Comparison of ENCODE assay signal across 17 mouse cellular contexts in the genomic region with DNA sequence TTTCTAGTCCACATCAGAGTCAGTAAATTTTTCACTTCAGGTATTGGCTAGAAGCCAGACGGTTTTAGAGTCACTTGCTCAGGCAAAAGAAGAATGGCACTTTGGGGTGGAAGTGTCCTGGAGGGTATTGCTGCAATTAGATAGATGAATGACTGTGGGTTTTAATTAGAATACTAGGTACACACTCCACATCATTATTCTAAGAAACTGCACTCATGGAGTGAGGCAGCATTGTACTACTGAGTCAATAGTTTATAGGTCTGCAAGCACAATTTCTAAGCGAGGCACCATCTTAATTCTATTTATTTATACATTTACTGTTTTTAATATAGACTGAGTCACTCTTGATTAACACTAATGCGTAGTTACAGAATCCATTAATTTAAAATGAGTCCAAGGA.
"Had no signal": no experiment of that assay in that cellular context is flagged by ENCODE, and none has a peak within 500 bp of the region (broad histone marks: within the 10 kb centered on the region; RNA-seq: fewer than 3 reads in every experiment).

No protein-coding gene starts in this region.

- H3K4me3 ChIP-seq: limb, embryonic 13.5 days; liver, embryonic 12.5 days; liver, embryonic 15.5 days; lung, embryonic 15.5 days; megakaryocyte, embryonic 14.5 days had no signal

- H3K9me3 ChIP-seq: limb, embryonic 13.5 days; liver, embryonic 12.5 days; liver, embryonic 15.5 days; lung, embryonic 15.5 days; megakaryocyte, embryonic 14.5 days had no signal

- H3K36me3 ChIP-seq: limb, embryonic 13.5 days; liver, embryonic 12.5 days; liver, embryonic 15.5 days; lung, embryonic 15.5 days had no signal

- H3K4me1 ChIP-seq: limb, embryonic 13.5 days; liver, embryonic 12.5 days; liver, embryonic 15.5 days; lung, embryonic 15.5 days; megakaryocyte, embryonic 14.5 days had no signal

- ATAC-seq: liver, embryonic 12.5 days had no signal

- DNase-seq: kidney, adult 9 months; kidney, postnatal 14 days; kidney, postnatal 4 days; left cerebral cortex, postnatal 4 days; liver; lung, adult 18-20 months; lung, postnatal 10 days; lung, postnatal 36 days; midbrain, embryonic 14.5 days; thymus, adult 18-20 months; thymus, postnatal 36 days had no signal

- H3K9ac ChIP-seq: limb, embryonic 13.5 days; liver, embryonic 12.5 days; liver, embryonic 15.5 days; lung, embryonic 15.5 days had no signal

- H3K27ac ChIP-seq: limb, embryonic 13.5 days; liver, embryonic 12.5 days; liver, embryonic 15.5 days; lung, embryonic 15.5 days had no signal

- H3K27me3 ChIP-seq: limb, embryonic 13.5 days; liver, embryonic 12.5 days; liver, embryonic 15.5 days; lung, embryonic 15.5 days; megakaryocyte, embryonic 14.5 days had no signal

- H3K4me2 ChIP-seq: limb, embryonic 13.5 days; liver, embryonic 12.5 days; liver, embryonic 15.5 days; lung, embryonic 15.5 days; midbrain, embryonic 11.5 days had no signal
